Mouse (Mus musculus) T-cell, adult 2 months (primary cell): Measurements from ENCODE around the gene Gmpr2.

Experiments
- DNase-seq: peaks from one replicate; pipeline ENCODE4 v3.0.0; 2022; ENCODE audit warnings: low spot score

The Gmpr2 gene

DNA sequence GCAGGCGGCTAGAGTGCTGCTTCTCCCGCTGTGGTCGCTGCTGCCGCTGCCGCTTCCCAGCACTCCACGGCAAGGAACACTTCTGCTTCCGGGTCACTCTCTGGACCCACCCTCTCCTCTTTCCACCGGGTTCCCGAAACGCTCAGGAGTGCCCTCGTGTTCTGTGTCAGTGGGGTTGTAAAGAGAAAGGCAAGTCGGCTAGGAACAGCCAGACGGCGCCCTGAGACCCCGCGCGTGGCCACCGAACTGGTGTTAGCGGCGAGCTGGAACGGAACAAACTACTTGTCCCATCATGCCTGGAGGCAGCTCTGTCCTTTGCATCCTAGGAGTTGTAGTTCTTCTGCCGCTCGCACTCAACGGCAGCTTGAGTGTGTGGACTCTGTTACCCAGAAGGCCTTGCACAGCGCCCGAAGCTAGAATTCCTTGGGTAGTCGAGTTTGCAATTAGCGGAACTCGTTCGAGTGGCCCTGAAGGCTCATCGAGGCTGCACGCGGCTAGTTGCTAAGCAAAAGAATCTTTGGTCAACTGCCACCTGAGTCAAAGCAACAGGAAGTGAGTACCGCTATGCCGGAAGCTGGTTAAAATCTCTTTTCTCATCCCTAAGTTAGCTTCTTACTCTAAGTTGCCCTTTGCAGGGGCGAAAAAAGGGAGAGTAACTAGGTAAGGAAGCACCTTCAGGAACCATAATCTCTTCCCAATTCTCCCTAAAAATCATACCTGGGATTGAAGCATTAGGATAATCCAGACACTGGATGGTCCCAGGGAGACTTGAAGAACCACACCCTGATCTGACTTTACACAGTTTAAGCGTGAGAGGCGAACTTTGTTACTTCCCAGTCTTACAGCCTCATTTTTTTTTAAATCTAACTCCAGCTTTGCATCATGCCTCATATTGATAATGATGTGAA lies at the start of gene Gmpr2, which contains the start of gene Nedd8:
Gene Gmpr2 (plus strand): TSS at position 109 of the 908 bp plus-strand sequence.
Gene Nedd8 (minus strand): TSS at position 292 of the 908 bp plus-strand sequence.
- peak; percentile 92 for DNase-seq

DNA sequence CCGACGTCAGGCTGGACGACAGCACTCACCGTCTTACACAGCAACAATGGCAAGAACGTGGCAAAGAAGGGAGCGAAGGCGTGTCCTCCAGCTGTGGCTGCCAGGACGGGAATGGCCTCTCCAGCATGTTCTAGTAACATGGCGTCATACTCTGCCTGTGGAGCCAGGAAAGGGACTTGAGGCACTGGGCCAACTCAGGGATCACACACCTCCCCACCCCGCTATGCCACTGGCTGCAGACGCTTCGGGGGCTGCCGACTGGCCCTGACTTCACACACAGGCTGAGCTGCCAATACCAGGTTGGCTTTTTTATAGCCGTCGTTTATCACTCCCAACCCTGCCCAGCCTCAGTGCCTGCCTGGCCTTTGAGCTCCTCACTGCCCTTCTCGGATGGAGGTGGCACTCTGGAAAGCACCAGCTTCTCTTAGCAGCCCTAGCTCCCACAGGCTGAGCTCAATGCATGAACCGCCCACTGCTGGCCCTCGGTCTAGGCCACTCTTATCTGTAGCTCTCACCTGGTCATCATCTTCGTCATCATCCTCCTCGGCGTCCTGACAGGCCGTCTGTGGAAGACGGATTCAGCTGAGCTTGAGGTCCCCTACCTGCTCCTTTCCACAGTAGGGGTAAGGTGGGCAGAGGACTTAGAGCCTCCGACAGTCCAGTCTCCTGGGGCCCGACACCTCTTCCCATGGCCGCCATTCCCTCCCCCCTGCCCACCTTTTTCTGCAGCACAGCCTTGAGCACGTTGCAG lies 43.5 kb upstream of the Gmpr2 start:
- DNase-seq, result no peak

DNA sequence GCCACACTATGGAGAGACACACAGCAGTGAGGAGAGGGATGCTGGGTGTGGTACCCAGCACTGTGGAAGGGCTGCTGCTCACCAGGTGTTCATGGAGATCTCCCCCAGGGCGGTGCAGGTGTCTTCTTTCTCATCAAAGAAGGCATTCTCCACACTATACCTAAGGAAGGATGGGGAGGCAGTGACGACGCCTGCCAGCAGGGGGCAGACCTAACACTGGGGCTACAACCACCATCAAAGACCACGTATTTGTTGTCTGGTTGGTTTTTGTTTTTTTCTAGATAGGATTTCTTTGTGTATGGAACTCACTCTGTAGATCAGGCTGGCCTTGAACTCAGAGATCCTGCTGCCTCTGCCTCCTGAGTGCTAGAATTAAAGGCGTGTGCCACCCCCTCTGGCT lies 42.4 kb upstream of the Gmpr2 start:
- DNase-seq, result peak; percentile 79

DNA sequence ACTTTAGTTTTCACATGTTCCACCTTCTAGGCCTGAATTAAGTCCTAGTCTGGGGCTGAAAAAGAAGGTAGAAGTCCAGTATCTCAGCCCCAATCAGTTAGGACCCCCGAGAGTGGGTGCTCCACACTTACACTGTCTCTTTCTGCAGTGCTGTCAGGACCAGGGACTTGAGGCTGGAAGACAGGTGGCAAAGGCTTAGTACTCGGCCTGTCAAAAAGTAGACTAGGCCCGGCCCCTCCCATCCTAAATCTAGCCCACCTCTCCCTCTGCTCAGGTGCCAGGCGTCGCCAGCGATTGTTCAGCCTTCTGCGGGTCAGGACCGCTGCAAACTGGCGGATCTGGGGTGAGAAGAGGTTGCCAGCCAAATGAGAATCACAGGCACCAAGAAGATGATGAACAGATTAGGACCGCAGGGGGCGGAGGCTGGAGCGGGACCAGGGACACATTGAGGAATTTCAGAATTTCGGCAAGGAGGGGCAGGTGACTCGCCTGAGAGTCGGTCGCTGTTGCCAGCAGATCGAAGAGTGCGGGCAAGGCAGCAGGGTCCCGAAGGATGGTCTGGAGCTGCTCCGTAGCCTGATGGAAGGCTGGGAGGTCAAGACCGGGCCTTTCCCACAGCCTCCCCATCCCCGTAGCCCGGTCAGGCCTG lies 36.7 kb upstream of the Gmpr2 start:
- no peak for DNase-seq

DNA sequence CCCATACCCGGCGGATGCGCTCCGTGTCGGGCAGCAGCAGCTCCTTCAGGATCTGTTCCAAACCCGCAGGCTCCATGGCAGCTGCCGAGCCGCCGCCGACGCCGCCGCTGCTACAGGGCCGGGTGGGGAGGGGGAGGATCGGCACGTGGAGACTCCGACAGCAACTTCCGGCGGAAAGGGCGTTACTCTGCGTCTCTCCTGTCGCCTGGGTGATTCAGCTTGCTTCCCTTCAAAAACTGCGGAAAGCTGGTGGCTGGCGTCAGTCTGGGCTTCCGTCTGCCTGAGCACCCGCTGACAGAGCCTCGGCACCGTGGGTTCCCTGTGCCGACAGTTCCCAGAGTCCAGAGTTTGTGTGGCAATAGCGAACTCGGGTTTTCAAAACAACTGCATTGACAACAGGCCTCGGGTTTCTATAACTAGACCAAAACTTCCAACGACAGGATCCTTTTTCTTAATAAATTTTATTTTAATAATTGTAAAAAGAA lies 36.2 kb upstream of the Gmpr2 start, which contains the start of gene Ipo4:
Gene Ipo4 (minus strand): TSS at position 435 of the 485 bp plus-strand sequence.
- peak; percentile 90 for DNase-seq

DNA sequence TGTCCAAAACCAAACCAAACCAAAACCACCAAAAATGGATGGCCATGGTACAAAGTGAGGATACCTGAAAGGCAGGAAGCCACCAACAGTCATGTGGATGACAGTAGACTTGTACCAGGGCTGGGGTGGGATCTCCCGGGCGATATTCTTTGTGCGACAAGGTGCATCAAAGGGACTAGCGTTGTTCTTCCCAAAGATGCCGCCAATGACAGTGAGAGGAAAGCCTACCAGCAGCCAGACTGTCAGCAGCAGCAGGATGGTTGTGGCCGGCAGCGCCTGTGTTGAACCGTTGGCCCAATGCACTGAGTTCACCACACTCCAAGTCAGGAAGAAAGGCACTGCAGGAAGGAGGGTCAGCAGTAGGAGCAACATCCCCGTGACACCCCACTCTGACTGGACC lies 33.9 kb upstream of the Gmpr2 start, which contains the start of gene Gm49378:
Gene Gm49378 (minus strand): TSS at position 101 of the 400 bp plus-strand sequence.
- DNase-seq, result no peak

DNA sequence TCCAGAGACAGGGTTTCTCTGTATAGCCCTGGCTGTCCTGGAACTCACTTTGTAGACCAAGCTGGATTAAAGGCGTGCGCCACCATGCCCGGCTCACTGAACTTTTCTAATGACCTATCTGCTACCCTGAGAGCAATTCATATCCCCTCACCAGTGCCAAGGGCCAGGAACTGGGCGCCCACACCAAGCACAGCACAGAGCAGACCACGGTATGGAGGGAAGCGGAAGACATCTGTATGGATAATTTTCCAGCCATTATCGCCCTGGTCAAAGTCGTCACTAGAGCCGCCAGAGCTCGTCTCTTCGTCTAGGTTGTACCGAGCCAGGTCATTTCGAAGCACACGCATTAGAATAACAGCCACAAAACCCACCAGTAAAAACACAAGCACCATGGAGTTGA lies 30.9 kb upstream of the Gmpr2 start:
- no peak for DNase-seq

DNA sequence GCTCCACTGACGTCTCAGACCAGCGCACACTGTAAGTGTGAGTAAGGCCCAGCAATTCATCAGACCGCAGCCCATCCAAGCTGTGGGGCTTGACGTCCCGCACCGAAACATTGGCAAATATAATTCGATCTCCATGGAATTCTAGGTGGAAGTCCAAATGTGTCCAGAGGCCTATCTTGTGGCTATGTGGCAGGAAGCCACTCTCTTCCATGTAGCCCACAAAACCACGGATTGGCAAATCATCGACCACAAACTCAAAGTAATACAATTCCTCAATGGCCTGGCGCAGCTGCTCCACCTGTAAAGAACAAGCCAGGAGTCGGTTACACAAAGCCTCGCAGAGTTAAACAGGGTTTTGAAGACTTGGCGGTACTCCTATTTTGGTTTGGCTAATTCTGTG lies 30.4 kb upstream of the Gmpr2 start:
- no peak for DNase-seq

DNA sequence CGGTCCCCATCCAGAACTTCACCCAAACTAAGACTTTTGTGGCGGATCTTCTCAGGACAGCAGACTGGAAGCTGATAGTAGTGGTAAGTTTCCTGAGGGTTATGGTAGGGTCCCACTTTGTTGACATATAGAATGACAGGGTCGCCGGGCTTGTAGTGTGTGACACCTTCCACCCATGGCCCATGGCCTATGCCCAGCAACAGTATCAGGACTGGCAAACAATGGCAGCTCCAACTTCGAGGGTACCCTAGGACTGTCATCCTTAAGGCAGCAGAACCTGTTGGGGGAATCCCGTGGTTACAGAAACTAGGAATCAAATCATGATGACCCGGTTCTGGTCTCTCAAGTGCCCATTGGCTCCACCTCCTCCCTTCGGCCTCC lies 29.1 kb upstream of the Gmpr2 start:
- DNase-seq, result no peak

DNA sequence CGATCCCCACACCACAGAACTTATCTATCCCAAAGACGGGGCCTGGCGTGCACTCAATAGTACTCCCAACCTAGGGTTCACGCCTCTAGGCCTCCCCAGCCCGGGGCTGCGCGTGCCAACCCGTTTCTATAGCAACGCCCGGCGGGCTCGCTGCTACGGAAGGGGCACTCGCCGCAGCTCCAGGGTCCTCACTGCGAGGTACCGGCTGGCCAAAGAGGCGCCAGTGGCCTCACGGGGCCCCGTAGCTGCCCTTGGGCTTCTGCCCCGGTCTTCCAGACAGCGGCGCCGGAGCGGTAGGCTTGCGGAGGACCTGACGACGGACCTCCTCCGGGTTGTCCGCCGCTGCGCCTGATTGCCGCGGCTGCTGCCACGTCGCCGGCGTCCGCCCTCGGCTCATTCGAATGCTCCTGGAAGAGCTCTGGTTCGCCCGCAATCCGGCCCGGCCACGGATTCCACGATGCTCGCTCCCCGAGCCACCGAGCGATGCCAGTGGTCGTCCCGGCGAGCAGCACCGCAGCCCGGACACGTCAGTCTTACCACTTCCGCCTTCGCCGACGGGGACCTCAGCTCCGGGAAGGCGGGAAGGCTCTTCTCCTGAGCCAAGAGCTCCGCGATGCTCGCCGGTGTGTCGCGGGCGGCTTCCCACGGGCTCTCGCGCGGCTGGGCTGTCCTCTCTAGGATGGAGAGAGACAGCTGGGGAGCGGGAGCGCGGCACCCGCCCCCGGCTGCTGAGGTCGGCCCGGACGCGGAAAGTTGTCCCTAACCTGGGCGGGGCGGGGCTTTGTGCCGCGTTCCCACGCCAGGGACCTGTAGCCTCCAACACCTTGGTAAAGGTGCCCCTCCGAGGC lies 28.5 kb upstream of the Gmpr2 start, which contains the start of gene Tm9sf1:
Gene Tm9sf1 (minus strand): TSS at position 747 of the 848 bp plus-strand sequence.
- peak; percentile 81 for DNase-seq

DNA sequence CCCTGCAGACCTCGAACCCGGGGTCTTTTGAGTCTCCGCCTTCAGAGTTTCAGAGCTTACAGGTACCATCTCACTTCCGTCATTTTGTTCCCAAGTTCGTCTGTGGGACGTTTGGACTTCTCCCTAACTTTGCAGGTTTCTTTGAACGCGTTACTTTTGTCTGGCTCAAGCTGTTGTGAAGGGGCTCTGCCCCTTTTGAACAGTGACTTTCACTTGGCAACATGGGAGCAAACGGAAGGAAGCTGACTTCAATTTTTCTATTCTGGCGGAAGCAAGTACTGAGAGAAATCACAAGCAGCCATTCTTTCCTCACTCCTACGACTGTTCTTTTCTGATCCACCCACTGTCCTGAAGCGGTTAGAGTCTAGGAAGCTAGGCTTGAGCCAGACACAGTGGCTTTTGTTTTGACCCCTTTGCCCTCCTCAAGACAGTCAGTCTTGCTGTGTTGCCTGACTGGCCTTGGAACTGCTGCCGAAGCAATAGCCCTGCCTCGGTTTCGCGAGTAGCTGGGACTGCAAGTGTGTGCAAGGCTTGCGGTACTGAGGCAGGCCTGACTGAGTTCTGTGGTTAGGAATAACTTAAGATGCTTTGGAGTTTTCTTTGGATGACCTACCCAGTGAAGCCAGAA lies 27.4 kb upstream of the Gmpr2 start:
- peak; percentile 47 for DNase-seq

DNA sequence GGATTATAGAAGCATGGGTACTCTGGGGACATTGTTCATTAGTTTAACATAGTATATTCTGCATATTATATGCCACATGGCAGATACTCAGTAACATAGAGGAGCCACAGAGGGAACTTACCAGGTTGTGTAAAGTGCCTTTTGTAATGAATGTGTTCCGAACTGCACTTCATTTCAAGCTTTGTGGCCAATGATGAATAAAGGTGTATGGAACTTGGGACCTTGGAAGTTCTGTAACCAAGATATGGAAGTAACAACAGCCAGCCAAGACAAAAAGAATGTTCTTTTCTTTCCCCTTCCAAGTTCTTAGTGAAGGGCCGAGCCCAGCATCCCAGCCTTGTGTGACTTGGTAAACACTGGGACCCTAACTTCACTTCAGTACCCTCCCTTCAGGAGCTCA lies 21.9 kb upstream of the Gmpr2 start, which contains the start of gene Tssk4:
Gene Tssk4 (plus strand): TSS at position 301 of the 400 bp plus-strand sequence.
- no peak for DNase-seq

DNA sequence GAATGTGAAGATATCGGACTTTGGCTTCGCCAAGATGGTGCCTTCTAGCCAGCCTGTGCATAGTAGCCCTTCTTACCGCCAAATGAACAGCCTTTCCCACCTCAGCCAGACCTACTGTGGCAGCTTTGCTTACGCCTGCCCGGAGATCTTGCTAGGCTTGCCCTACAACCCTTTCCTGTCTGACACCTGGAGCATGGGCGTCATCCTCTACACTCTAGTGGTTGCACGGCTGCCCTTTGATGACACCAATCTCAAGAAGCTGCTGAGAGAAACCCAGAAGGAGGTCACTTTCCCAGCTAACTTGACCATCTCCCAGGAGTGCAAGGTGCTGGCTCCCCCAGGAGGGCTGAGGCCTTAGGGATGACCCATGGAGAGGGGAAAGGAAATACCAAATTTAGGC lies 20.2 kb upstream of the Gmpr2 start:
- DNase-seq, result no peak

DNA sequence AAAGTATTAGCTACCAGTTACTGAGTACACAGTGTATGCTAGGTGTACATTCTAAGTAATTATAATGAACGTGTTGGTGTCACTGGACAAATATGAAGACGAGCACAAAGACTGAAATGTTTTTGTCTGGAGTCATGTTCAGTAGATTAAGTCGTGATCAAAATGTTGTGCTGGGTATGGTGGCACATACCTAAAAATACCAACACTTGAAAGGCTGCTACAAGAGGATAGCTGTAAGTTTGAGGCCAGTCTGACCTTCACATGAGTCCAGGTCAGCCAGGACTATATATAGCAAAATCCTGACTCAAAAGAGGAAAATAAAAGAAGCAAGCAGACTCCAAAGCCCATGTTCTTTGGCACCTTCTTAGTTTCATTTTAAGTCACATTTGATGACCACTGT lies 14.8 kb upstream of the Gmpr2 start:
- no peak for DNase-seq

DNA sequence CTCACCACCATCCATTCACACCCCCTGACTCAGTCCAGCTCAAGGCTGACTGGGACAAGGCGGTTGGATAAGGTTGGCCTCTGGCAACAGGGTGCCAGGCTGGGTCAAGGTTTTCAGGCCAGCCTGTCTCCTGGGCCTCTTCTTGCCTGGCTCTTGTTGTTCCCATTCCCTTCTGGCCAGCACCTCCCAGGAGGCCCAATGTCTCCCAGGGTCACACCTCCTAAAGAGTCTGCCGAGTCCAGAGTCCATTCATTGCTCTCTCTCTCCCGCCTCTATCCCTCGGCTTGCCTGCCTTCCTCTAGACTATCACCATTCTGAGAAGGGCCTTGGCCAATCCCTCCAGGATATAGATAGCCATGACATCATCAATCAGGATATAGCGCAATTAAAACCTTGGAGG lies 13.7 kb upstream of the Gmpr2 start:
- no peak for DNase-seq

DNA sequence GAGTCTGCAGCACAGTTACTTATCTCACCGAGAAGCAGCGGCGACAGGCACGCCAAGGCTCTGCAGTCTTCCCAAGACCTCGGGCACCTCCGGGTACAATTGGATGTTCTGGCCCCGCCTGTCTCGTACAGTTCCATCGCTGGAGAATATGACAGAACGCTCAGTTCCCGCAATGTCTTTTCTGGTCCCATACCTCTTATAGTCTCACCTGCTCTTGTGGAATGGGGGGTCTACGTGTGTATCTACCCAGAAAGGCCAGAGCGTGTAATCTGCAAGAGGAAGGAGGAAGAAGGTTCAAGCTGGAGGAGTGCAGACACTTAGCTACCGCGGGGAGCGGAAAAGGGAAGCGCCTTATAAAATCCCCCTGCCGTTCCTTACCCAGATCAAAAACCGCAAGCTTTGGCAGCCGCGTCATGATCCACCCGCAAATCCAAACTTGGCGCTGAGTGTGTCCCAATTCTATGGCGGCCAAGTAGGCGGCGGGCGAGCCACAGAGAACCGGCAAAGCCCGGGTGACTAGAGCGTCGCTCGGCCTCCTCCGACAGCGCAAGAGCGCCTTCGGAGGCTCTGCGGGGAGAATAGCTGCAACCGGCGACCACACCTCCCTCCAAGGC lies 11.7 kb upstream of the Gmpr2 start, which contains the start of gene Mdp1:
Gene Mdp1 (minus strand): TSS at position 549 of the 614 bp plus-strand sequence.
- peak; percentile 83 for DNase-seq

DNA sequence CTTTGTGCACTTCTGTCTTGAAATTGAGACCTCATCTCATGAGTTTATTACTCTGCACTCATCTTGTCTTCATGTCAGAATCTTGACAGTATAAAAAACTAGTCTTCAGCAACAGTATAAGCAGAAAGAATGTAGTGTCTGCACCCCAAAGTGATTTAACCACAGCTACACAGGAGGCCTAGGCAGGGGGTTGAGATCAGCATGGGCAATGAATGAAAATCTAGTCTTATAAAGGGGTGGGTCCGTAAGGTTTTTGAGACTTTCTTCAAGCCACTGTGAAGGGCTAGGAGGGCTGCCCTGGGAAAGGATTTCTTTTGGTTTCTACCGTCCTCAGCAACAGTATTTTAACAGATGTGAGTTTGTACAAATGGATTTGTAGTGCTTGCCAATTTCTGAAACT lies 11.1 kb upstream of the Gmpr2 start:
- DNase-seq, result no peak

DNA sequence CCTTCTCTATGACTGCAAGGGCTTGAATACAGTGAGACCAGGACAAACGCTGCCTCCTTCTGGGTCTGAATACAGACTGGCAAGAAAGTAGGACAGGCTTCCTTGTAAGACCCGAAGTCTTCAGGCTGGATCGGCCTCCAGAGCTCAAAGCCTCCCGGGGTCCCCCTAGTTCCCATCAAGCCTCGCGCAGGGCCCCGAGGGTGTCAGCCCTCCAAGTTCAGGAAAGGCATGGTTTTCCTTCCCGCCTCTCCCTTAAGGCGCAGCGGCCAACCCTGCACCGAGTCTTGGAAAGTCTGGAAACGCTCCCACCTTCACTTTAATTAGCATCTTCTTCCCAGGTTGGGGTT lies 282 bp upstream of the Gmpr2 start:
- DNase-seq, result peak; percentile 6

DNA sequence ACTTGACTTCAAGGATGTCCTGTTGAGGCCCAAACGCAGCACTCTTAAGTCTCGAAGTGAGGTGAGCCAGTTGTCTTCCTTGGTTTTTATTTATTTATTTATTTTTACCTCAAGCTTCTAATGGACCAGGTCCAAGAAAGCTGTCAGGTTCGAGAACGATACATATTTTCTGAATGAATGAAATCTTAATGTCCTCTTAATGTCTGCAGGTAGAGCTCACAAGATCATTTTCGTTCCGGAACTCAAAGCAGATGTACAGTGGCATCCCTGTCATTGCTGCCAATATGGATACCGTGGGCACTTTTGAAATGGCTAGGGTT lies 960 bp downstream of the Gmpr2 start:
- DNase-seq, result no peak

DNA sequence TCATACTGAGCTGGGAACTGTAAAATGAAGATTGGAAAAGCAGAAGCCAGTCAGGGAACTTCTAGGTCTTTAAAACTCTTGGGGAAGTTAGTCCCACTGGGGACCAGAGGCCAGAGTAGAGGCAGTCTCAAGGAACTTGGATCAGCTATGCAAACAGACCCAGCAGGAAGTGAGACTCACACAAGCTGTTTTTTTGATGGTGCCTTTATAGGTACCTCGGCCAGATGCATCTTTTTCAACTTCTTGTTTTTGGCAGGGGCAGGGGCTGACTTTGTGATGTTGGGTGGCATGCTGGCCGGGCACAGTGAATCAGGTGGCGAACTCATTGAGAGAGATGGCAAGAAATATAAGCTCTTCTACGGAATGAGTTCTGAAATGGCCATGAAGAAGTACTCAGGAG lies 5.9 kb downstream of the Gmpr2 start:
- no peak for DNase-seq
